Mouse (Mus musculus): ENCODE measurements at regions not wholly inside any gene's neighbourhood (a gene's known extent, or its start where the extent isn't known, plus 50 kb on each side); places are given as distances from the start of the nearest gene placed in this dataset.

DNA sequence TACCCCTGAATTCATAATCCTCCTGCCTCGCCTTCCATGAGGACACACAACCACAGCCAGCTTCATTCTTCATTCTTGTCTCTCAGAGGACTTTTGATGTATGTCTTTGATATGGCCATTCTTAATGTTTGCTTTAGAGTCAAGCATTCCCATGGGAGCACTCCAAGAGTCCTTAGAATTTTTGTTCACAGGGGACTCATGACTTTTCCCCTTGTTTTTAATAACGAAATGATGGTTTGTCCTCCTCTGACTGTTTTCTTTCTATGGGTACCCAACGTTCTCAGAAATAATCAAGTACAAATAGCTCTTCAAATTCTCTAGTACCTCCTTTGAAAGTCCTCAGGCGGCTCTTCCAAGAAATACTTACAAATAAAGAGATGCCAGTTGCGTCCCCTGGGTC, 184.4 kb downstream of the Cbln4 start:
- WGBS: 70% methylated on average over 5 of the region's 5 CpGs
- no peak overlapping the region for H3K27ac ChIP-seq
- H3K27me3 ChIP-seq (replicated peaks): no peaks in the 10 kb centered on the region
- no peaks in the 10 kb centered on the region for H3K4me1 ChIP-seq
- H3K4me3 ChIP-seq (replicated peaks): no peak overlapping the region
- H3K9ac ChIP-seq: no peak overlapping the region
- H3K4me2 ChIP-seq: no peak overlapping the region
- H3K36me3 ChIP-seq: no peaks in the 10 kb centered on the region
- ATAC-seq (ENCODE audit: insufficient read depth, low FRiP score, low read depth): no peak
- H3K9me3 ChIP-seq: no peaks in the 10 kb centered on the region

DNA sequence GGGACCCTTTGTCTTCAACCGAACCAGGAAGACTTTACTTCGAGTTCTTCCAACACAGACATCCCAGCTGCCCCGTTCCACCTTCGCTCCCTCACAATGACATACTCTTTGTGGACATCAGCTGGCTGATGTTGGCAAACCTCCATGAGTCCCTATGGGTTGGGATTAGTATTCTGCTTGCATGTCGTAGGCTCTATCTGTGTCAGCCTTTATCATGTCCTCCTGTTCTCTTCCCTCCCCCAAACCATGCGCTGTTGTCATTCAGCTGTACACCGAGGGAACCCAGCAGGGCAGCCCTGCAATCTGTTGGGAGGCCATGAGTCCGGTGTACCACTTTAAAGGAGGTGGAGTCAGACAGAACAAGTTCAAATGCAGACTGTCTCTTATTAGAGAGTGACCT, 186.8 kb downstream of the Cbln4 start:
- H3K9me3 ChIP-seq: no peaks in the 10 kb centered on the region
- no peaks in the 10 kb centered on the region for H3K27me3 ChIP-seq (replicated peaks)
- H3K9ac ChIP-seq: no peak overlapping the region
- no peak overlapping the region for H3K4me2 ChIP-seq
- H3K27ac ChIP-seq: no peak overlapping the region
- H3K4me1 ChIP-seq: no peaks in the 10 kb centered on the region
- no peak for ATAC-seq (ENCODE audit: insufficient read depth, low FRiP score, low read depth)
- 72% methylated on average over 8 of the region's 8 CpGs for WGBS
- no peaks in the 10 kb centered on the region for H3K36me3 ChIP-seq
- H3K4me3 ChIP-seq (replicated peaks): no peak overlapping the region

DNA sequence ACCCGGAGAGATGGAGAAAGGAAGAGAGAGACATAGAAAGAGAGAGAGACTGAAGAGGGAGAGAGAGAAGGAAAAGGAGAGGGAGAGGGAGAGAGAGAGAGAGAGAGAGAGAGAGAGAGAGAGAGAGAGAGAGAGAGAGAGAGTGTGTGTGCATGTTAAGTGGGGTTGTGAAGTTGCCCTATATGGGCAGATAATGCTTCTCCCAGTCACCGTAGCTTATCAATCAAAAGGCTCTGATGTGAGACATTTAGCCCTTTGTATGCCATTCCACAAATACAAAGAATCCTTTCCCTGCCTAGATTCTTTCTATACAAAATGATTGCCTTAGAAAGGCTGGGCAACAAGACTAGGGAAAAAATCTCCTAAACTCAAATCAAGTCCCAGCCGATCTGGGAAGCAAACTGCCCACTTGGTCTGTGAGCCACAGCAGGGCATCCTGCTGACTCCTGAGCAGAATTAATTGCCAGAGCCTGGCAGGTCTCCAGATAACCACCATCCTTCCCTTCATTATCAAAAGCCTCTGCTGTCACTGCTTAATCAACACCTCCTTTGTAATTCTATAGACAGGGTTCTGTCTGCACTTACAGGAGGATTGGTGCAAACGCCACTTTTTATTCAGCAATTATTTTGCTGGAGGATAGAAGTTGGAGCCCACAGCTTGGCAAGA, 196.3 kb downstream of the Cbln4 start:
- Histone ChIP-seq H3K36me3 (no peaks in the 10 kb centered on the region), H3K4me2 (no peak overlapping the region), H3K27ac (no peak overlapping the region), H3K9me3 (no peaks in the 10 kb centered on the region), H3K4me1 (no peaks in the 10 kb centered on the region), H3K4me3 (replicated peaks) (no peak overlapping the region), H3K9ac (no peak overlapping the region), H3K27me3 (replicated peaks) (no peaks in the 10 kb centered on the region)
- no peak for ATAC-seq (ENCODE audit: insufficient read depth, low FRiP score, low read depth)
- WGBS: 35% methylated on average over 4 of the region's 4 CpGs

DNA sequence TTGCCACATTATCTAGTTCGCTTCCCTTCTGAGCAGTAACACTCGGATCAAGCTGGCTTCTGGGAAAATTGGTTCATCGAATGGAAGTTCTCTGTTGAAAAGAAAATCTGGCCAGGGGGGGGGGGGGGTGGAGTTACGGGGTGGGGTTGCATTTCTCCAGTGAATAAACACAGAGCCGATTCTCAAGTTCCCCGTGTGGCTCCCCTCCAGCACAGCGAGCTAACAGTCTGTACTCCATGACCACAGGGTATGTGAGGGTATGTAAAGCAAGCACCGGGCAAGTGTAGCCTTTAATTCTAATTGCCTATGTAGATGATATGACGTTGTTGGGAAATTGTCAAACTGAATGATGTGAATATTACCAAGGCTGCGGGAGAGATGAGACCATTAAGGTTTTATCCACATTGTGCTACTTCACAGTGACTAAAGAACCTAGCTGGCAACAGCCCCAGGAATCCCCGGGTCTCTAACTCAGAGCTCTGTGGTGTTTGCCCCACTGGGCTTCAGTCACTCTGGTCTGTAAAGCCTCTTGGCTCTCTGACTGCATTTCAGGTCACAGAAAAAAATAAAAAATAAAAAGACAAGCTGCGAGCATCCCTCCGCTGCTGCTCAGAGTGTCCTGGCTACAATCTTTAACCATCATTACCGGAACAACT, 203.1 kb downstream of the Cbln4 start:
- H3K4me1 ChIP-seq: no peaks in the 10 kb centered on the region
- no peaks in the 10 kb centered on the region for H3K36me3 ChIP-seq
- ATAC-seq (ENCODE audit: insufficient read depth, low FRiP score, low read depth): no peak
- H3K27me3 ChIP-seq (replicated peaks): no peaks in the 10 kb centered on the region
- H3K9me3 ChIP-seq: no peaks in the 10 kb centered on the region
- no peak overlapping the region for H3K4me2 ChIP-seq
- WGBS: 43% methylated on average over 14 of the region's 14 CpGs
- H3K4me3 ChIP-seq (replicated peaks): no peak overlapping the region
- H3K9ac ChIP-seq: no peak overlapping the region
- no peak overlapping the region for H3K27ac ChIP-seq

DNA sequence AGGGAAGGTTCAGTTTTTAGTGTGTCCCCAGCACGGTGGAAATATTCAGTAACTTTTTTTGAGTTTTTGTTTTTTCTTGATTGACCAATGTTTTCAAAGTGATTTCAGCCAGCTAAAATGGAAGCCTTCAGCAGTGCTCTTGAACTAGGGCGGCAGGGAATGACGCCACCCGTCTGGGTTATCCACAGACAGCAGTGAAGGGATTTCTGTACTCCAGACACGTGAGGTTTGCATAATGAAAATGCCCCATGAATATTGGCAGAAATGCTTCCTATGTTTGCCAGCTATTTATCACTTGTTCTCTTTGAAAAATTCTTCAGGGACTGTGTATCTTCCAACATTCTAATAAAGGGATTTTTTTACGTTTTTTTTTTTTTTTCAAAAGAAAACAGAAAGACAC, 221.1 kb downstream of the Cbln4 start:
- no peak for ATAC-seq (ENCODE audit: insufficient read depth, low FRiP score, low read depth)
- no peak overlapping the region for H3K27ac ChIP-seq
- no peak overlapping the region for H3K4me2 ChIP-seq
- H3K9ac ChIP-seq: no peak overlapping the region
- 83% methylated on average over 6 of the region's 6 CpGs for WGBS
- H3K36me3 ChIP-seq: no peaks in the 10 kb centered on the region
- no peaks in the 10 kb centered on the region for H3K9me3 ChIP-seq
- H3K27me3 ChIP-seq (replicated peaks): no peaks in the 10 kb centered on the region
- H3K4me1 ChIP-seq: no peaks in the 10 kb centered on the region
- H3K4me3 ChIP-seq (replicated peaks): no peak overlapping the region

DNA sequence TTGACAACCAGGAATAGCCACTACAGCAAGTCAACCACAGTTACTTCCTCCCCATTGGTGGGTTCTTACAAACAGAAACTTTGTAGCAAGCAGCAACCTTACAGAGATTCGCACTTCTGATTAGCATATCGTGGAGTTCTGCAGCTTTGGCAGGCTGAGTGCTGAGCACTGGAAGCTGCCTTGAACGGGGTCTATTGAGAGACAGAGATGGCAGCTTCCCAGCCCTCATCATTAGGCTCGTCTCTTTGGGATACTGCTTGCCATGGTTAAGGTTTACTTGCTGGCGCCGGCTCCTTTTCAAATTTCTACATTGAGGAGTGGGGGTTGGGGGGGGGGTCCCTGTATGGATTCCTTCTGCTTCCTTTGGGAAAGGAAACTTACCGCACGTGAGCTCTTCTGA, 224.8 kb downstream of the Cbln4 start:
- Histone ChIP-seq H3K27ac (no peak overlapping the region), H3K4me3 (replicated peaks) (no peak overlapping the region)

DNA sequence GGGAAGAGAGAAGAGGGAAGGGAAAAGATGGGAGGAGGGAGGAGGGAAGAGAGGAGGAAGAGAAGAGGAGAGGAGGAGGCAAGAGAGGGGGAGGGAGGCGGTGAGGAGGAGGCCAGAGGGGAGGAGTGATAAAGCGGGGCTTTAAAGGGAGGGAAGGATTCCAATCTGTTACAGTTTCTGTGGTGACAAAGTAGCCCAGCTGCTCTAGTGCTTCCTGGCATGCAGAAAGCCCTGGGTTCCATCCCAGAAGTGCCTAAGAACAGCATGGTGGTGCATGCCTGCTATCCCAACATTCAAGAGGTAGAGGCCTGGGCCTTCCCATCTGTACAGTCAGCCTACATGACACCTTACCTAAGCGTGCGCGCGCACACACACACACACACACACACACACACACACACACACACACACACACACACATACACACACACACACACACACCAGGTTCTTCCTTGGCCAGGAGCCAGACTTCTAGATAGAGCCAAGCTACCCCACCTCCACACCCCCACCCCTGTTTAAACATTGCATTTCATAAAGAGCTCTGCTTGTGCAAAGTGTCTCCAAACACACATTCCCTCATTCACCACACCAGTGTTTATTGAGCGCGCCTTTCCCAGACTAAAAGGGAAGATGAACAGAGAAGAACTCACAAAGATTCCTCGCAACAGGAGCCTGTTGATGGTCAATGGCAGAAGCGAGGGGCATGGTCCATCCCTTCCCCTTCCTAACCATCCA, 226.4 kb downstream of the Cbln4 start:
- WGBS: 70% methylated on average over 9 of the region's 10 CpGs
- ATAC-seq (ENCODE audit: insufficient read depth, low FRiP score, low read depth): peak; percentile 39; the same call in 1 of the 2 replicates
- Histone ChIP-seq H3K9me3 (no peaks in the 10 kb centered on the region), H3K4me1 (no peaks in the 10 kb centered on the region), H3K4me3 (replicated peaks) (no peak overlapping the region), H3K9ac (no peak overlapping the region), H3K36me3 (no peaks in the 10 kb centered on the region), H3K27me3 (replicated peaks) (no peaks in the 10 kb centered on the region), H3K4me2 (no peak overlapping the region), H3K27ac (no peak overlapping the region)

More for the DNA sequence above, 224.8 kb downstream of the Cbln4 start:
- Histone ChIP-seq H3K9ac (no peak overlapping the region), H3K36me3 (no peaks in the 10 kb centered on the region), H3K27me3 (replicated peaks) (no peaks in the 10 kb centered on the region), H3K9me3 (no peaks in the 10 kb centered on the region), H3K4me1 (no peaks in the 10 kb centered on the region), H3K4me2 (no peak overlapping the region)
- 64% methylated on average over 8 of the region's 8 CpGs for WGBS
- ATAC-seq (ENCODE audit: insufficient read depth, low FRiP score, low read depth): no peak

DNA sequence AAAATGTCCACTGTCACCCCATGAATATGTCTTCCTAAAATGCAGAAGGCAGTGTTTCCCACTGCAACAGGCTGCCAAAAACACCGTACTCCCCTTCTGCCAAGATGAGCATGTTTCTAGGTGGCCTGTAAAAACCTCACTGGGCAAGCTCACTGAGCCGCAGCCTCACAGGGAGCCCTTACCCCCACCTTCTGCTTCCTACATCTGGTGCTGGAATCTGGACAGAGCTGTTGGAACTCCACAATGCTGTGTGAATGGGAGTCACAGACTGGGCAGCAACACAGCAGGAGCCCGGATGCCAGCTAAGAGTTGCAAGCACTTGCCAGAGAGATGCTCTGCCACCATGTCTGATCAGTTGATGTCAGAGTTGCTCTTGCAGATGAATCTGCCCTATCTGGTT, 230.6 kb downstream of the Cbln4 start:
- no peak for ATAC-seq (ENCODE audit: insufficient read depth, low FRiP score, low read depth)
- Histone ChIP-seq H3K27ac (no peak overlapping the region), H3K9me3 (no peaks in the 10 kb centered on the region), H3K4me1 (no peaks in the 10 kb centered on the region), H3K36me3 (no peaks in the 10 kb centered on the region), H3K27me3 (replicated peaks) (no peaks in the 10 kb centered on the region), H3K4me2 (no peak overlapping the region), H3K4me3 (replicated peaks) (no peak overlapping the region), H3K9ac (no peak overlapping the region)
- 79% methylated on average over 3 of the region's 3 CpGs for WGBS

DNA sequence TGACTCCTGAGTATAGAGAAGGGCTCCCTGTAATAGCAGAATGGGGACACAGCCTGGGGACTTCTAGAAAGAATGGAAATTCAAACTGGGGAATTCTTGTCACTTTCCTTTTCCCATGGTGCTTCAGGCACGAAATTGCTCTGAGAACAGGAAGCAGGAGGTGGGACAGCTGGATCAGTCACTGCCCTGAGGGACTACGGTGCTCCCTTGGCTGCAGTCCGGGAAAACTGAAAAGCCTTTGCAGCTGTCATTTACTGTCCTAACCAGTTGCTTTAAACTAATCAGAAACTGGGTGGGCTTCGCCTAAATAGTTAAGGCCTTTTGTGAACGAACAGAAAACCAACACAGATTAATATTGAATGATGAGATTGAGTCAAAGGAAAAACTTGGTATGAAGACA, 237.9 kb downstream of the Cbln4 start:
- Histone ChIP-seq H3K4me2 (no peak overlapping the region), H3K9me3 (no peaks in the 10 kb centered on the region), H3K27ac (no peak overlapping the region), H3K4me3 (replicated peaks) (no peak overlapping the region), H3K4me1 (no peaks in the 10 kb centered on the region), H3K27me3 (replicated peaks) (no peaks in the 10 kb centered on the region), H3K9ac (no peak overlapping the region), H3K36me3 (no peaks in the 10 kb centered on the region)
- 57% methylated on average over 5 of the region's 5 CpGs for WGBS
- no peak for ATAC-seq (ENCODE audit: insufficient read depth, low FRiP score, low read depth)

DNA sequence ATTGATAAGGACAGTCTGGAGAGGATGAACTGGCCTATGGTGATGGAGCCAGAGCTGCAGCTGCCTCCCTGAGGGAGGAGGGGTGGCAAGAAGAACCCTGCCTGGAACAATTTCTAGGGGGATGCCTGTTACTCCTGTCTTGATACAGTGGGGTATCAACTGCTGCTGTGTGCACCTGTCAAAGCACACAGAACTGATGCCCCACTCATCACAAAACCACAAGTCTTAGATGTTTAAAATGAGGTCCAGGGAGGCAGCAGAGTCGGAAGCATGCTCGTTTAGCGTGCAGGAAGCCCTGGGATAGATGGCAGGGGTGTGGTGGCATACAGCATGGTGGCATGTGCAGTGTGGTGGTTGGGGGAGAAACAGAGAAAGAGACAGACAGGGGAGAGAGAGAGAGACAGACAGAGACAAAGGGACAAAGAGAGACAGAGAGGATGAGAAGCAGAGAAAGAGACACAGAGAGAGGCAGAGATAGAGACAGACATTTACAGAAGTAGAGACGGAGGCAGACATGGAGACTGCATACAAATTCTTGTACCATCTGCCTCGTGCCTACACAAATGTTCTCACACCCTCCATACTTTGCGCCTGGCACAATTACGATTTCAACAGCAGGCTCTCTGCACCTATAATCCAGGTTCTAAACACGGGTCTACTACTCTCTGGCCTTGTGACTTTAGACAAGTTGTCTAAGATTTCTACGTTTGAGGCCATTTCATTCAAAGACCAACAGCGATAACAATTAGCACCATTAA, 242.6 kb downstream of the Cbln4 start:
- H3K27ac ChIP-seq: no peak overlapping the region
- ATAC-seq (ENCODE audit: insufficient read depth, low FRiP score, low read depth): no peak
- H3K4me2 ChIP-seq: no peak overlapping the region
- no peaks in the 10 kb centered on the region for H3K9me3 ChIP-seq
- no peak overlapping the region for H3K9ac ChIP-seq
- no peaks in the 10 kb centered on the region for H3K36me3 ChIP-seq
- no peak overlapping the region for H3K4me3 ChIP-seq (replicated peaks)
- no peaks in the 10 kb centered on the region for H3K4me1 ChIP-seq
- WGBS: 81% methylated on average over 10 of the region's 10 CpGs
- no peaks in the 10 kb centered on the region for H3K27me3 ChIP-seq (replicated peaks)

DNA sequence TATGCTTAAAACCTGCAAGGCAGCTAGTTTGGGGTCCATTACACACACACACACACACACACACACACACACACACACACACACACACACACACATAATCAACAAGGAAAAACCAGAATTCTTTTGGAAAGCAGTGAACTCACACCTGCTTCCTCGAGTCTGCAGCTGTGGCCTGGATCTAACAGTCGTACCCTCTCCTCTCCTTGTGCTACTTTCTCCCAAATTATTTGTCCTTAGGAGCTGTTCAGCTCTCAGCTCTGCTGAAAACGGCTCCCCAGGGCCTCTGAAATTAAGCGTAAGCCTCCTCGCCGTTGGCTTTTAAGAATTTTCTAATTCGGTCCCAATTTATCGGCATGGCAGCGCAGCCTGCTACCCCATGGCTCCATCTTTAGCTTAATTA, 243.9 kb downstream of the Cbln4 start:
- Histone ChIP-seq H3K36me3 (no peaks in the 10 kb centered on the region), H3K27me3 (replicated peaks) (no peaks in the 10 kb centered on the region), H3K9me3 (no peaks in the 10 kb centered on the region), H3K27ac (no peak overlapping the region), H3K9ac (no peak overlapping the region), H3K4me1 (no peaks in the 10 kb centered on the region), H3K4me3 (replicated peaks) (no peak overlapping the region), H3K4me2 (no peak overlapping the region)
- WGBS: 65% methylated on average over 9 of the region's 9 CpGs
- ATAC-seq (ENCODE audit: insufficient read depth, low FRiP score, low read depth): no peak

DNA sequence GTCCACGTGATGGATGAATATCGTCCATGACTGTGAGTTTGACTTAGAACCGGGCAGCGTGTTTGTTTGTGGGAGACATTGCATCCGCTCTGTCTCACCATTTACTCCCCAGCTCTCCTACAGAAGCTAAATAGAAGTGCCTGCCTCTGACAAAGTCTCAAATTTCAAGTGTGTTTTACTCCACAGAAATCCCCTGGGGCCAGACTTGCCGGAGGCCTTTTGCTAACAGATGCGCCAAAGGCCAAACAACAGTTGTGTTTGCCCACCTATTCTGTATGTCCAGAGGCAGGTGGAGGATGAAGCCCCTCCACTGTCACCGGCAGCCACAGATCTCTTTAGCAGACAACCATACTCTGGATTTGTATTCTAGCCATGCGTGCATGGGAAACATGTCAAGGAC, 252.6 kb downstream of the Cbln4 start:
- Histone ChIP-seq H3K9me3 (no peaks in the 10 kb centered on the region), H3K36me3 (no peaks in the 10 kb centered on the region), H3K4me1 (no peaks in the 10 kb centered on the region), H3K27ac (no peak overlapping the region), H3K27me3 (replicated peaks) (no peaks in the 10 kb centered on the region), H3K4me2 (no peak overlapping the region), H3K9ac (no peak overlapping the region), H3K4me3 (replicated peaks) (no peak overlapping the region)
- 41% methylated on average over 9 of the region's 9 CpGs for WGBS
- ATAC-seq (ENCODE audit: insufficient read depth, low FRiP score, low read depth): no peak

All from stomach, embryonic 15.5 days (tissue).